Mouse (Mus musculus) bone marrow, adult 2 months (tissue): Measurements from ENCODE around the gene Phlda1.

Source experiments
- CTCF ChIP-seq: fragments of 200-500 bp; IDR thresholded peaks from 2 replicates; pipeline ENCODE4 v1.5.1; 2011; ENCODE audit warnings: low read length, control low read depth; ENCODE audit not compliant: control insufficient read depth, insufficient read depth
- POLR2A ChIP-seq: fragments of 200-500 bp; IDR thresholded peaks from 2 replicates; pipeline ENCODE4 v1.6.1; 2011; ENCODE audit warnings: low read depth, mild to moderate bottlenecking, control low read depth, low read length, borderline replicate concordance; ENCODE audit not compliant: control insufficient read depth

DNA sequence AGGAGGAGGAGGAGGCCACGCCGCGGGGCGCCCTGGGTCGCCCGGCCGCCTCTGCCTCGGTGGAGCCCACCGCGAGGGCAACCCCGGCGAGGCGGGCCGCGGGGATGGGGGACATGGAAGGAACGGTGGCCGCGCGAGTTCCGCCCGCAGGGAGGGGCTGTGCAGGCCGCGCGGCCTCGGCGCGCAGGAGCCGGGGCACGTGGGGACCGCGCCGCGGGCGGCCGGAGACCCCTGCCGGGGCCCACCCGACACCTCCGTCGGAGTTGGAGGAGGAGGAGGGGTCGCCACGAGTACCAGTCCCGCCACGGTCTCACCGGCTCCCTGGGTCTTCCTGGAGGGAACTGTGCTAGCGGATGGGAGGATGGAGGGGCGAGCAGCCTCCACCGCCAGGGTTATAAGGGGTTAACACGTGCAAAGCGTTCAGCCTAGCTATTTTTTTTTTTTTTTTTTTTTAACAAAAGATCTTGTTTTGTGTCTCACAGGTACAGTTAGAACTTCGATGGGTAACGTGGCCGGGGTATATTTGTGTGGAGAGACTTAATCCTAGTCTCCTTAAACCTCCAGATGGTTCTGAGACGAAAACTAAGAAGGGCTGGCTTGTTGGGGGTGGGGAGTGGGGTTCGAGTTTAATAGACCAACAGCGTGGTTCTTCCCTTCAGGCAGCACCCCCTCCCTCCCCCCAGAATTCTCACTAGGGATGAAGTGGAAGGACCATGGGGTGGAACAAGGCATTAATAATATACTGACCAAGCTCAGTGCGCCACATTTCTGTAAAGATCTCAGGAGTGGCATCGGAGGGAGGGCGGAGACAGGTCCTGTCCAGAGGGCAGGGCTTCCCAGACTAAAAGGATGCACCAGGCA, 32.3 kb upstream of the Phlda1 start:
- TF ChIP-seq CTCF (no peak), POLR2A (peak; percentile 28; the same call in 1 of the 2 replicates)
